Mouse (Mus musculus): ENCODE data around the gene Cwc15.

DNA sequence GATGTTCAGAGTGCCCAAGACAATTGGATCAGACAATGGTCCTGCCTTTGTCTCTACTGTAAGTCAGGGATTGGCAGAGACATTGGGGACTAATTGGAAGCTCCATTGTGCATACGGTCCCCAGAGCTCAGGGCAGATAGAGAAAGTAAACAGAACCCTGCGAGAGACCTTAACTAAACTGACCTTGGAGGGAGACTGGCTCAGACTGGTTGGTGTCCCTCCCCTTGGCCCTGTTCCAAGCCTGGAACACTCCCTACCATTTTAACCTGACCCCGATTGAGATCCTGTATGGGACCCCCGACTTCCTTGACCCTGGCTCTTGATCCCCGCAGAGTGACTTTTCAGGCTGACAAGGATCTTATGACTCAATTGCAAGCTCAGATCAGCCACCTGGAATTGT is 29.6 kb downstream of the Cwc15 start:
- TF ChIP-seq EP300 (IDR thresholded peaks at IDR 0.05; ENCODE audit: low read depth) (no peak), CTCF (IDR thresholded peaks at IDR 0.05; ENCODE audit: low read depth) (no peak)

Data from liver, postnatal 0 days (tissue).